In genomic region chr16:28928466-28928814, GRCm38 (mm10) we compare ENCODE assay signal across 8 mouse cellular contexts. TPM values are rescaled to one million over a fixed set of nuclear protein-coding genes. Genes with fewer than 3 reads are reported as not detected.
DNase-seq lines count a peak whose midpoint lies in the region; ATAC-seq and TF ChIP-seq lines count a peak whose summit lies in the region.

No protein-coding gene starts in this region.

- H3K4me3 ChIP-seq in hindbrain, embryonic 12.5 days: peak overlapping the region; percentile 84
- peak overlapping the region; percentile 88 for H3K4me3 ChIP-seq in limb, embryonic 12.5 days (replicated peaks)
- peak overlapping the region; percentile 97 for H3K4me3 ChIP-seq in midbrain, postnatal 0 days (ENCODE audit: low read depth, low read length)

- no peaks in the 10 kb centered on the region for H3K36me3 ChIP-seq in hindbrain, embryonic 12.5 days
- no peaks in the 10 kb centered on the region for H3K36me3 ChIP-seq in limb, embryonic 12.5 days
- no peaks in the 10 kb centered on the region for H3K36me3 ChIP-seq in midbrain, postnatal 0 days (ENCODE audit: insufficient read depth, low read length)

- peak; percentile 61 for TF ChIP-seq CTCF in midbrain, postnatal 0 days (IDR thresholded peaks at IDR 0.05)

- H3K9me3 ChIP-seq in hindbrain, embryonic 12.5 days (replicated peaks): no peaks in the 10 kb centered on the region
- H3K9me3 ChIP-seq in limb, embryonic 12.5 days: no peaks in the 10 kb centered on the region
- no peaks in the 10 kb centered on the region for H3K9me3 ChIP-seq in midbrain, postnatal 0 days (ENCODE audit: low read length)

- H3K27me3 ChIP-seq in hindbrain, embryonic 12.5 days: peaks cover 18% of the 10 kb centered on the region
- H3K27me3 ChIP-seq in limb, embryonic 12.5 days: peaks cover 24% of the 10 kb centered on the region; the same call in 1 of the 2 replicates
- H3K27me3 ChIP-seq in midbrain, postnatal 0 days (ENCODE audit: insufficient read depth, low read length): no peaks in the 10 kb centered on the region

- H3K9ac ChIP-seq in hindbrain, embryonic 12.5 days: peak overlapping the region; percentile 86
- peak overlapping the region; percentile 85 for H3K9ac ChIP-seq in limb, embryonic 12.5 days (replicated peaks)
- H3K9ac ChIP-seq in midbrain, postnatal 0 days (replicated peaks; ENCODE audit: low read length, poor library complexity, severe bottlenecking): peak overlapping the region; percentile 91; the same call in 1 of the 2 replicates

- DNase-seq in adrenal gland, postnatal 14 days: peak; percentile 55
- no peak for DNase-seq in adrenal gland, adult 18-20 months (ENCODE audit: low spot score in 2 of 2)
- DNase-seq in thymus, postnatal 4 days: peak; percentile 7
- DNase-seq in thymus, postnatal 25 days: no peak
- peak; percentile 77 for DNase-seq in midbrain, postnatal 0 days (ENCODE audit: low spot score)
- DNase-seq in urinary bladder, postnatal 10 days (ENCODE audit: low spot score): no peak

- peak; percentile 59 for ATAC-seq in hindbrain, embryonic 12.5 days (ENCODE audit: low FRiP score)
- ATAC-seq in limb, embryonic 12.5 days (ENCODE audit: insufficient number of reproducible peaks, insufficient read depth, low FRiP score, low TSS enrichment, low read depth): no peak
- ATAC-seq in midbrain, postnatal 0 days (ENCODE audit: low FRiP score): peak; percentile 59

- H3K27ac ChIP-seq in hindbrain, embryonic 12.5 days: peak overlapping the region; percentile 94
- H3K27ac ChIP-seq in limb, embryonic 12.5 days: no peak overlapping the region
- peak overlapping the region; percentile 88 for H3K27ac ChIP-seq in midbrain, postnatal 0 days (ENCODE audit: low read depth, low read length)

- under 1% methylated on average over 10 of the region's 10 CpGs for WGBS in hindbrain, embryonic 12.5 days
- under 1% methylated on average over 10 of the region's 10 CpGs for WGBS in limb, embryonic 12.5 days
- WGBS in midbrain, postnatal 0 days: 0% methylated on average over 10 of the region's 10 CpGs

- peaks cover 32% of the 10 kb centered on the region for H3K4me1 ChIP-seq in hindbrain, embryonic 12.5 days
- H3K4me1 ChIP-seq in limb, embryonic 12.5 days (replicated peaks): peaks cover 13% of the 10 kb centered on the region
- peaks cover 13% of the 10 kb centered on the region; the same call in 1 of the 2 replicates for H3K4me1 ChIP-seq in midbrain, postnatal 0 days (ENCODE audit: insufficient read depth, low read length)

- peak overlapping the region; percentile 85 for H3K4me2 ChIP-seq in hindbrain, embryonic 12.5 days (replicated peaks)
- H3K4me2 ChIP-seq in limb, embryonic 12.5 days: peak overlapping the region; percentile 76
- H3K4me2 ChIP-seq in midbrain, postnatal 0 days (ENCODE audit: low read depth, low read length, poor library complexity, severe bottlenecking): peak overlapping the region; percentile 71

RNA-seq across cellular contexts. Expression of gene Mb21d2, which starts 1.0 kb away (rescaled TPM):
- total RNA-seq in adrenal gland, postnatal 14 days (2021): 11.5 and 11.8 TPM in 2 replicates
- 1 to 10 TPM; 6.8 to 9.9 TPM for total RNA-seq in adrenal gland, adult 18-20 months (2021)
- 11.7 and 12.9 TPM in 2 replicates for polyA plus RNA-seq in hindbrain, embryonic 12.5 days (2016; fragmentation: Nextera tagmentation; extraction: Ambion mirVana)
- polyA plus RNA-seq in limb, embryonic 12.5 days (2016; fragmentation: Nextera tagmentation; extraction: Ambion mirVana): 7.9 and 9.6 TPM in 2 replicates
- 51.5 and 55.6 TPM in 2 replicates for total RNA-seq in midbrain, postnatal 0 days (2014; rRNA removed)
- polyA plus RNA-seq in midbrain, postnatal 0 days (2015; fragmentation: Nextera tagmentation; extraction: Ambion mirVana): 16.5 and 16.9 TPM in 2 replicates

Comparison
In these comparisons a context has a peak if more than half of its experiments do, and no peak if none do; other contexts are left out.
1. DNase-seq: peak in adrenal gland, postnatal 14 days (single experiment), thymus, postnatal 4 days (single experiment) and midbrain, postnatal 0 days (single experiment); none in adrenal gland, adult 18-20 months (0 of 2), thymus, postnatal 25 days (single experiment) and urinary bladder, postnatal 10 days (single experiment).
2. Peak in every context shown above with its lines, with median percentiles within 50 percentile points of each other: H3K4me2 ChIP-seq, H3K4me3 ChIP-seq and H3K9ac ChIP-seq.